8 mouse cellular contexts compared by ENCODE assay signal in the genomic region with DNA sequence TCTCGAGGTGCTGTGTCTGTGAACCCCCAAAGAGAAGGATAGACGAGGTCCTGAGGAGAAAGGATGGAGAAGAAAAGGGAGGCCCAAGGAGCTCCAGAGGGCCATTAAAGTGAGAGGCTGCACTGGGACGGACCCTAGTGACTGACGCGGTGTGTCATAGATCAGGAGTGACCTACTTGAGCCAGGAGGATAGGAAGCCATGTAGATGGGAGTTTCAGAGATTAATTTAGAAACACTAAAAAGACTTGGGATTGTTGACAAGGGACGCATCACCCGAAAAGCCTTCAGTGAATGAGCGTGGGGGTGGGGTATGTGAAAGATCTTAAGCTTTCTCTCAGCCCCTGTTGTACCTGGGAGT. TPM values are rescaled to one million over a fixed set of nuclear protein-coding genes. Genes with fewer than 3 reads are reported as not detected.
DNase-seq lines count a peak whose midpoint lies in the region; ATAC-seq and TF ChIP-seq lines count a peak whose summit lies in the region.

No protein-coding gene starts in this region.

- H3K27me3 ChIP-seq in lung, postnatal 0 days (replicated peaks; ENCODE audit: insufficient read depth, low read length): no peaks in the 10 kb centered on the region
- H3K27me3 ChIP-seq in forebrain, embryonic 10.5 days (ENCODE audit: poor library complexity, severe bottlenecking): peaks cover 39% of the 10 kb centered on the region
- no peaks in the 10 kb centered on the region for H3K27me3 ChIP-seq in intestine, postnatal 0 days (replicated peaks; ENCODE audit: control insufficient read depth, insufficient read depth, low read length)
- H3K27me3 ChIP-seq in neural tube, embryonic 15.5 days (replicated peaks): no peaks in the 10 kb centered on the region

- no peak for TF ChIP-seq CTCF in lung, postnatal 0 days (IDR thresholded peaks at IDR 0.05)
- no peak for TF ChIP-seq CTCF in intestine, postnatal 0 days (IDR thresholded peaks at IDR 0.05; ENCODE audit: low read depth)

- peak overlapping the region; percentile 67 for H3K9ac ChIP-seq in lung, postnatal 0 days (replicated peaks; ENCODE audit: low read depth)
- H3K9ac ChIP-seq in intestine, postnatal 0 days (ENCODE audit: low read depth, low read length): peak overlapping the region; percentile 60
- H3K9ac ChIP-seq in neural tube, embryonic 15.5 days (replicated peaks): peak overlapping the region; percentile 84

- TF ChIP-seq EP300 in lung, postnatal 0 days (IDR thresholded peaks at IDR 0.05): no peak

- H3K9me3 ChIP-seq in lung, postnatal 0 days (ENCODE audit: low read length): no peaks in the 10 kb centered on the region
- H3K9me3 ChIP-seq in forebrain, embryonic 10.5 days: no peaks in the 10 kb centered on the region
- no peaks in the 10 kb centered on the region for H3K9me3 ChIP-seq in intestine, postnatal 0 days (ENCODE audit: control insufficient read depth)
- no peaks in the 10 kb centered on the region for H3K9me3 ChIP-seq in neural tube, embryonic 15.5 days (replicated peaks)

- H3K36me3 ChIP-seq in lung, postnatal 0 days (ENCODE audit: insufficient read depth, low read length): no peaks in the 10 kb centered on the region
- no peaks in the 10 kb centered on the region for H3K36me3 ChIP-seq in forebrain, embryonic 10.5 days (replicated peaks)
- H3K36me3 ChIP-seq in intestine, postnatal 0 days (ENCODE audit: control insufficient read depth, insufficient read depth): no peaks in the 10 kb centered on the region
- no peaks in the 10 kb centered on the region for H3K36me3 ChIP-seq in neural tube, embryonic 15.5 days

- WGBS in lung, postnatal 0 days: 13% methylated on average over 8 of the region's 8 CpGs
- WGBS in forebrain, embryonic 10.5 days: 39% methylated on average over 8 of the region's 8 CpGs
- WGBS in intestine, postnatal 0 days: 19% methylated on average over 8 of the region's 8 CpGs
- 25% methylated on average over 8 of the region's 8 CpGs for WGBS in neural tube, embryonic 15.5 days

- peak overlapping the region; percentile 100 for H3K4me2 ChIP-seq in lung, postnatal 0 days (replicated peaks; ENCODE audit: low read depth, low read length)
- peak overlapping the region; percentile 98 for H3K4me2 ChIP-seq in intestine, postnatal 0 days (replicated peaks; ENCODE audit: low read depth)
- peak overlapping the region; percentile 98 for H3K4me2 ChIP-seq in neural tube, embryonic 15.5 days

- peak overlapping the region; percentile 84 for H3K27ac ChIP-seq in lung, postnatal 0 days (ENCODE audit: low read length)
- peak overlapping the region; percentile 90 for H3K27ac ChIP-seq in forebrain, embryonic 10.5 days
- H3K27ac ChIP-seq in intestine, postnatal 0 days (ENCODE audit: low read depth, low read length): peak overlapping the region; percentile 76
- peak overlapping the region; percentile 92 for H3K27ac ChIP-seq in neural tube, embryonic 15.5 days (replicated peaks)

- DNase-seq in lung, postnatal 0 days (ENCODE audit: low spot score): no peak
- no peak for DNase-seq in lung, postnatal 14 days
- no peak for DNase-seq in forebrain, embryonic 10.5 days (ENCODE audit: extremely low spot score, low spot score)
- no peak for DNase-seq in ovary, adult 18-20 months (ENCODE audit: low spot score)
- DNase-seq in cerebellum, adult 9-11 months: no peak

- peak; percentile 47 for ATAC-seq in lung, postnatal 0 days
- peak; percentile 65 for ATAC-seq in intestine, postnatal 0 days
- ATAC-seq in neural tube, embryonic 15.5 days (ENCODE audit: low FRiP score): no peak
- ATAC-seq in monocyte, adult 5-6 weeks (replicated peaks; ENCODE audit: insufficient number of reproducible peaks, low FRiP score, low TSS enrichment, poor library complexity, severe bottlenecking): no peak

- H3K4me3 ChIP-seq in lung, postnatal 0 days (ENCODE audit: low read depth, low read length): peak overlapping the region; percentile 68
- peak overlapping the region; percentile 62 for H3K4me3 ChIP-seq in forebrain, embryonic 10.5 days
- peak overlapping the region; percentile 58 for H3K4me3 ChIP-seq in intestine, postnatal 0 days (ENCODE audit: low read depth, low read length)
- peak overlapping the region; percentile 60 for H3K4me3 ChIP-seq in neural tube, embryonic 15.5 days (replicated peaks)

- H3K4me1 ChIP-seq in lung, postnatal 0 days (ENCODE audit: insufficient read depth, low read depth, low read length): peaks cover 4% of the 10 kb centered on the region; the same call in 1 of the 2 replicates
- peaks cover 19% of the 10 kb centered on the region for H3K4me1 ChIP-seq in forebrain, embryonic 10.5 days
- H3K4me1 ChIP-seq in intestine, postnatal 0 days (replicated peaks; ENCODE audit: control insufficient read depth, insufficient read depth, low read length): no peaks in the 10 kb centered on the region
- peaks cover 24% of the 10 kb centered on the region for H3K4me1 ChIP-seq in neural tube, embryonic 15.5 days

RNA-seq across cellular contexts. Expression of gene Arsb, which starts 0.8 kb away (rescaled TPM):
- polyA plus RNA-seq in lung, postnatal 0 days (2015; fragmentation: Nextera tagmentation; extraction: Ambion mirVana): 3.2 and 3.7 TPM in 2 replicates
- polyA plus RNA-seq in forebrain, embryonic 10.5 days (2016; fragmentation: Nextera tagmentation; extraction: Ambion mirVana): 4.1 and 4.3 TPM in 2 replicates
- 7.4 and 7.9 TPM in 2 replicates for polyA plus RNA-seq in intestine, postnatal 0 days (2015; fragmentation: Nextera tagmentation; extraction: Ambion mirVana)
- polyA plus RNA-seq in neural tube, embryonic 15.5 days (2015; fragmentation: Nextera tagmentation; extraction: Ambion mirVana): 8.9 and 10.2 TPM in 2 replicates
- total RNA-seq in monocyte, adult 5-6 weeks (2017): 20.5 to 65.1 TPM (median 21.5 TPM) in 3 replicates

Comparison
In these comparisons a context has a peak if more than half of its experiments do, and no peak if none do; other contexts are left out.
1. ATAC-seq: peak in lung, postnatal 0 days (single experiment) and intestine, postnatal 0 days (single experiment); none in neural tube, embryonic 15.5 days (single experiment) and monocyte, adult 5-6 weeks (single experiment).
2. Peak in every context shown above with its lines, with median percentiles within 50 percentile points of each other: H3K27ac ChIP-seq, H3K4me2 ChIP-seq, H3K4me3 ChIP-seq and H3K9ac ChIP-seq.